ENCODE assay signal across 10 mouse cellular contexts in genomic region chr2:25241438-25241775, GRCm38 (mm10). TPM values are rescaled to one million over a fixed set of nuclear protein-coding genes. Genes with fewer than 3 reads are reported as not detected.
DNase-seq lines count a peak whose midpoint lies in the region; ATAC-seq and TF ChIP-seq lines count a peak whose summit lies in the region.
"Had no signal": no experiment of that assay in that cellular context is flagged by ENCODE, and none has a peak within 500 bp of the region (broad histone marks: within the 10 kb centered on the region; RNA-seq: fewer than 3 reads in every experiment).

No protein-coding gene starts in this region.

- H3K4me3 ChIP-seq in gastrocnemius, adult 2 months, result peak overlapping the region; percentile 65
- peak overlapping the region in 2 of 3 experiments; percentile 44 to 49 for H3K4me3 ChIP-seq in CH12.LX (replicated peaks in 1 of 3; ENCODE audit: low read depth in 2 of 3, low read length in 2 of 3, poor library complexity in 1 of 3)
- peak overlapping the region; percentile 71 for H3K4me3 ChIP-seq in forebrain, embryonic 16.5 days (replicated peaks; ENCODE audit: low read length)
- H3K4me3 ChIP-seq in liver, embryonic 16.5 days (ENCODE audit: low read depth, low read length), result no peak overlapping the region; the same call in 1 of the 2 replicates

- no peak for TF ChIP-seq POLR2A in CH12.LX (IDR thresholded peaks at IDR 0.05; ENCODE audit: low read depth, low read length)

- H3K79me2 ChIP-seq in CH12.LX (replicated peaks; ENCODE audit: control insufficient read depth, extremely low read depth, insufficient read depth, poor library complexity, severe bottlenecking), result no peaks in the 10 kb centered on the region

- TF ChIP-seq RAD21 in CH12.LX (IDR thresholded peaks at IDR 0.05; ENCODE audit: low read depth, low read length), result no peak

- H3K9ac ChIP-seq in CH12.LX (ENCODE audit: insufficient read depth, low read depth), result no peak overlapping the region
- H3K9ac ChIP-seq in forebrain, embryonic 16.5 days (replicated peaks; ENCODE audit: low read depth, low read length), result peak overlapping the region; percentile 73
- no peak overlapping the region for H3K9ac ChIP-seq in liver, embryonic 16.5 days (ENCODE audit: low read depth, low read length)

- no peaks in the 10 kb centered on the region for H3K9me3 ChIP-seq in CH12.LX (replicated peaks; ENCODE audit: low read length)
- H3K9me3 ChIP-seq in forebrain, embryonic 16.5 days (ENCODE audit: control insufficient read depth, low read length), result no peaks in the 10 kb centered on the region
- H3K9me3 ChIP-seq in liver, embryonic 16.5 days (replicated peaks; ENCODE audit: control insufficient read depth, low read length), result no peaks in the 10 kb centered on the region

- TF ChIP-seq EP300 in CH12.LX (IDR thresholded peaks at IDR 0.05; ENCODE audit: low read length), result no peak

- WGBS in forebrain, embryonic 16.5 days, result 12% methylated on average over 6 of the region's 6 CpGs
- WGBS in liver, embryonic 16.5 days (ENCODE audit: insufficient replicate concordance), result 9% methylated on average over 6 of the region's 6 CpGs

- no peak for DNase-seq in gastrocnemius, adult 2 months
- no peak for DNase-seq in gastrocnemius, postnatal 14 days
- no peak for DNase-seq in CH12.LX (ENCODE audit: extremely low read depth)
- no peak for DNase-seq in embryo, embryonic 10.5 days (ENCODE audit: low spot score)
- DNase-seq in layer of hippocampus, postnatal 10 days (ENCODE audit: low spot score in 2 of 2), result no peak
- no peak for DNase-seq in spleen, adult 18-20 months

- ATAC-seq in forebrain, embryonic 16.5 days, result peak; percentile 11
- no peak for ATAC-seq in liver, embryonic 16.5 days (ENCODE audit: low read depth)

- peaks cover 8 to 16% of the 10 kb centered on the region in 2 experiments for H3K4me1 ChIP-seq in CH12.LX (ENCODE audit: control insufficient read depth in 1 of 2, insufficient read depth in 2 of 2)
- H3K4me1 ChIP-seq in forebrain, embryonic 16.5 days (replicated peaks; ENCODE audit: control insufficient read depth, insufficient read depth, low read length), result peaks cover 30% of the 10 kb centered on the region
- H3K4me1 ChIP-seq in liver, embryonic 16.5 days (ENCODE audit: control insufficient read depth, low read depth, low read length), result peaks cover 19% of the 10 kb centered on the region

- in situ Hi-C loops in CH12.LX (cut with MboI; ENCODE audit: low pct_ligation_motif_present, low pct_unique_long_range_greater_than_20kb, low sequenced_read_pairs), result no loop called here

- no peak overlapping the region for H3K27ac ChIP-seq in gastrocnemius, adult 2 months
- no peak overlapping the region for H3K27ac ChIP-seq in CH12.LX (ENCODE audit: insufficient read depth, low read depth)
- peak overlapping the region; percentile 73 for H3K27ac ChIP-seq in forebrain, embryonic 16.5 days (ENCODE audit: low read length)
- H3K27ac ChIP-seq in liver, embryonic 16.5 days (ENCODE audit: low read length), result no peak overlapping the region

- TF ChIP-seq CTCF in gastrocnemius, adult 2 months (IDR thresholded peaks at IDR 0.05), result no peak
- no peak for TF ChIP-seq CTCF in CH12.LX (conservative IDR thresholded peaks at IDR 0.05 in 1 of 2, IDR thresholded peaks at IDR 0.05 in 1 of 2; ENCODE audit: low read depth in 2 of 2, low read length in 2 of 2)

- peaks cover 45% of the 10 kb centered on the region for H3K27me3 ChIP-seq in CH12.LX (replicated peaks)
- no peaks in the 10 kb centered on the region for H3K27me3 ChIP-seq in forebrain, embryonic 16.5 days (replicated peaks; ENCODE audit: control insufficient read depth, insufficient read depth, low read length)
- peaks cover 29% of the 10 kb centered on the region for H3K27me3 ChIP-seq in liver, embryonic 16.5 days (ENCODE audit: control insufficient read depth, insufficient read depth, low read depth, low read length)

- peak overlapping the region; percentile 89 for H3K4me2 ChIP-seq in CH12.LX (ENCODE audit: insufficient read depth, low read depth, poor library complexity, severe bottlenecking)
- peak overlapping the region; percentile 67 for H3K4me2 ChIP-seq in forebrain, embryonic 16.5 days (ENCODE audit: low read length)
- H3K4me2 ChIP-seq in liver, embryonic 16.5 days (ENCODE audit: low read depth, low read length), result peak overlapping the region; percentile 73

- H3K36me3 ChIP-seq in CH12.LX (replicated peaks in 1 of 2; ENCODE audit: control insufficient read depth in 1 of 2, insufficient read depth in 1 of 2, low read length in 1 of 2), result peaks cover 16 to 30% of the 10 kb centered on the region in 2 experiments
- H3K36me3 ChIP-seq in forebrain, embryonic 16.5 days (ENCODE audit: control insufficient read depth, insufficient read depth), result no peaks in the 10 kb centered on the region
- H3K36me3 ChIP-seq in liver, embryonic 16.5 days (ENCODE audit: control insufficient read depth, insufficient read depth), result no peaks in the 10 kb centered on the region

- intact Hi-C loops in gastrocnemius, adult 2 months (cut with DNase I), result no loop called here
- intact Hi-C loops in gastrocnemius, postnatal 14 days (cut with DNase I; ENCODE audit: low total_unique reads), result loop anchor here (10.0 kb wide), 1 partner anchor 47 kb away; the partner anchor contains the start of gene Tor4a

- dilution Hi-C loops in CH12.LX (cut with MboI; ENCODE audit: extremely low pct_ligation_motif_present, extremely low pct_unique_long_range_greater_than_20kb, low sequenced_read_pairs), result no loop called here

TF ChIP-seq in CH12.LX, 34 proteins besides CTCF, POLR2A, EP300 and RAD21:
- TF ChIP-seq MYC (IDR thresholded peaks at IDR 0.05; ENCODE audit: low read depth, low read length) (no peak), NRF1 (IDR thresholded peaks at IDR 0.05; ENCODE audit: low read depth, low read length) (no peak), HCFC1 (IDR thresholded peaks at IDR 0.05; ENCODE audit: low read depth, low read length) (no peak), E2F4 (IDR thresholded peaks at IDR 0.05; ENCODE audit: insufficient replicate concordance, low read depth, low read length) (no peak), BHLHE40 (IDR thresholded peaks at IDR 0.05; ENCODE audit: low read depth, low read length) (no peak), ETS1 (conservative IDR thresholded peaks at IDR 0.05; ENCODE audit: low read depth, low read length) (no peak), MEF2A (IDR thresholded peaks at IDR 0.05; ENCODE audit: borderline replicate concordance, low read depth, low read length) (no peak), MAZ (IDR thresholded peaks at IDR 0.05; ENCODE audit: low read depth, low read length) (no peak), TCF12 (IDR thresholded peaks at IDR 0.05; ENCODE audit: low read depth, low read length) (no peak), MAX (IDR thresholded peaks at IDR 0.05; ENCODE audit: low read length) (no peak), JUND (conservative IDR thresholded peaks at IDR 0.05; ENCODE audit: low read depth, low read length) (no peak), SMC3 (IDR thresholded peaks at IDR 0.05; ENCODE audit: low read depth, low read length) (no peak), USF1 (IDR thresholded peaks at IDR 0.05; ENCODE audit: low read depth, low read length) (no peak)

RNA-seq across cellular contexts. Expression of gene Rnf208, which starts 0.6 kb away (rescaled TPM):
- total RNA-seq in gastrocnemius, adult 2 months (2021), result under 1 TPM; 0.39 to 0.56 TPM
- 1 to 10 TPM in 1 of 2 experiments, under 1 TPM in 1; 0.66 to 1.4 TPM for total RNA-seq in gastrocnemius, postnatal 14 days (2021)
- total RNA-seq in CH12.LX (2012; rRNA removed) (0.92 and 1.7 TPM in 2 replicates), CH12.LX (2014; rRNA removed) (0.24 and 0.34 TPM in 2 replicates)
- 0.78 and 1.4 TPM in 2 replicates for polyA plus RNA-seq in CH12.LX (2012; ENCODE audit: insufficient read length, low read depth)
- 91.6 and 106 TPM in 2 replicates for polyA plus RNA-seq in forebrain, embryonic 16.5 days (2015; fragmentation: Nextera tagmentation; extraction: Ambion mirVana)
- 0.77 TPM in 1 of 2 replicates, not detected in the other for polyA plus RNA-seq in liver, embryonic 16.5 days (2015; fragmentation: Nextera tagmentation; extraction: Ambion mirVana)
- total RNA-seq in layer of hippocampus, postnatal 10 days (2021), result 100 to 1,000 TPM; 212 to 216 TPM

RNA-seq across cellular contexts. Expression of gene Cysrt1, which starts 0.8 kb away (rescaled TPM):
- total RNA-seq in gastrocnemius, adult 2 months (2021), result not detected
- not detected for total RNA-seq in gastrocnemius, postnatal 14 days (2021)
- not detected in 2 replicates for total RNA-seq in CH12.LX (2012; rRNA removed)
- not detected in 2 replicates for total RNA-seq in CH12.LX (2014; rRNA removed)
- polyA plus RNA-seq in CH12.LX (2012; ENCODE audit: insufficient read length, low read depth), result not detected in 2 replicates
- polyA plus RNA-seq in forebrain, embryonic 16.5 days (2015; fragmentation: Nextera tagmentation; extraction: Ambion mirVana), result 0.33 TPM in 1 of 2 replicates, not detected in the other
- polyA plus RNA-seq in liver, embryonic 16.5 days (2015; fragmentation: Nextera tagmentation; extraction: Ambion mirVana), result not detected in 2 replicates
- total RNA-seq in layer of hippocampus, postnatal 10 days (2021), result not detected
- total RNA-seq: common myeloid progenitor, adult 5-6 weeks had no signal

RNA-seq across cellular contexts. Expression of gene Rnf224, which starts 4.8 kb away (rescaled TPM):
- total RNA-seq in gastrocnemius, adult 2 months (2021), result not detected
- total RNA-seq in gastrocnemius, postnatal 14 days (2021), result not detected
- total RNA-seq in CH12.LX (2012; rRNA removed), result not detected in 2 replicates
- total RNA-seq in CH12.LX (2014; rRNA removed), result not detected in 2 replicates
- polyA plus RNA-seq in CH12.LX (2012; ENCODE audit: insufficient read length, low read depth), result not detected in 2 replicates
- polyA plus RNA-seq in forebrain, embryonic 16.5 days (2015; fragmentation: Nextera tagmentation; extraction: Ambion mirVana), result not detected in 2 replicates
- polyA plus RNA-seq in liver, embryonic 16.5 days (2015; fragmentation: Nextera tagmentation; extraction: Ambion mirVana), result not detected in 2 replicates
- total RNA-seq in layer of hippocampus, postnatal 10 days (2021), result not detected
- total RNA-seq: common myeloid progenitor, adult 5-6 weeks had no signal
- polyA plus RNA-seq: C2C12 had no signal

RNA-seq across cellular contexts. Expression of gene AL732309.1, which starts 5.3 kb away (rescaled TPM):
- total RNA-seq in gastrocnemius, adult 2 months (2021), result 1 to 10 TPM in 1 of 2 experiments, under 1 TPM in 1; 0.86 to 1.2 TPM
- 1 to 10 TPM in 1 of 2 experiments, not detected in 1; 1.5 TPM for total RNA-seq in gastrocnemius, postnatal 14 days (2021)
- total RNA-seq in CH12.LX (2012; rRNA removed), result 8.9 and 9.5 TPM in 2 replicates
- total RNA-seq in CH12.LX (2014; rRNA removed), result 6.7 and 9.6 TPM in 2 replicates
- polyA plus RNA-seq in CH12.LX (2012; ENCODE audit: insufficient read length, low read depth), result 3.5 and 4.5 TPM in 2 replicates
- polyA plus RNA-seq in forebrain, embryonic 16.5 days (2015; fragmentation: Nextera tagmentation; extraction: Ambion mirVana), result 5.8 and 9.0 TPM in 2 replicates
- polyA plus RNA-seq in liver, embryonic 16.5 days (2015; fragmentation: Nextera tagmentation; extraction: Ambion mirVana), result 1.4 and 1.8 TPM in 2 replicates
- total RNA-seq in layer of hippocampus, postnatal 10 days (2021), result 1 to 10 TPM in 1 of 2 experiments, under 1 TPM in 1; 0.45 to 4.0 TPM

RNA-seq across cellular contexts. Expression of gene Slc34a3, which starts 7.2 kb away (rescaled TPM):
- not detected for total RNA-seq in gastrocnemius, adult 2 months (2021)
- not detected for total RNA-seq in gastrocnemius, postnatal 14 days (2021)
- total RNA-seq in CH12.LX (2012; rRNA removed), result not detected in 2 replicates
- not detected in 2 replicates for total RNA-seq in CH12.LX (2014; rRNA removed)
- polyA plus RNA-seq in CH12.LX (2012; ENCODE audit: insufficient read length, low read depth), result not detected in 2 replicates
- not detected in 2 replicates for polyA plus RNA-seq in forebrain, embryonic 16.5 days (2015; fragmentation: Nextera tagmentation; extraction: Ambion mirVana)
- 0.08 TPM in 1 of 2 replicates, not detected in the other for polyA plus RNA-seq in liver, embryonic 16.5 days (2015; fragmentation: Nextera tagmentation; extraction: Ambion mirVana)
- not detected for total RNA-seq in layer of hippocampus, postnatal 10 days (2021)
- total RNA-seq: common myeloid progenitor, adult 5-6 weeks had no signal
- polyA plus RNA-seq: C2C12 had no signal

Comparison
In these comparisons a context has a peak if more than half of its experiments do, and no peak if none do; other contexts are left out.
1. RNA of gene Rnf208, which starts 0.6 kb away (total RNA-seq): 212 to 216 TPM in layer of hippocampus, postnatal 10 days; 0.24 to 1.7 TPM in CH12.LX, 0.66 to 1.4 TPM in gastrocnemius, postnatal 14 days and 0.39 to 0.56 TPM in gastrocnemius, adult 2 months; every median in the first group is over 10 times any median in the second.
2. Peak in every context shown above with its lines, with median percentiles within 50 percentile points of each other: H3K4me2 ChIP-seq.